Mouse (Mus musculus): ENCODE measurements around the gene Nfatc2ip.

DNA sequence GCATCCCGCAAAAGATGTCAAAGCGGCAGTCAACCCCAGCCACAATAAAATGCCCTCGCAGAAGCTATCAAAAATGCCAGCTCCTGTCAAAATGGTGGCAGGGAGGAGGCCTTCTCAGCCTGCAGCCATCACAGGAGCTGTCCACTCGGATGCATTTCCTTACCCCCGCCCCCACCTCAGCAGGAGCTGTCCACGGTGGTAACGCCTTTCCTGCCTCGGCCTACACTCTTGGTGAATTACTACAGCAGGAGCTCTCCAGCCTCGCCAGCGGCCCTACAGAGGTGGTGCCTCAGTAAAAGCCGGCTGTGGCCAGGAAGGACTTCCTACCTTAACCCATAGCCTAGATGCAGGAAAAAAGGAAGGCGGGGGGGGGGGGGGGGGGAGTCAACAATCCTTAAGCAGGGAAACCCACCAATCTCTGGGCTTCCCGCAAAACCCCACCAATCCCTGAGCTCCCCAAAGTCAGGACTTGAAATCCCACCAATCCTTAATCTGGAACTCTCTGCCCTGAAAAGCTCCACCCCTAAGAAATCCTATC lies 30.9 kb upstream of the Nfatc2ip start:
- TF ChIP-seq EP300 (IDR thresholded peaks at IDR 0.05; ENCODE audit: low read depth) = no peak
- no peak for TF ChIP-seq CTCF (IDR thresholded peaks at IDR 0.05; ENCODE audit: low read depth)

All from liver, postnatal 0 days (tissue).